Mouse (Mus musculus) cerebellum, postnatal 25 days (tissue): ENCODE results near the gene Ssna1.
"Not testable (repeated sequence)": the region's sequence is repeated elsewhere in the genome, so short reads cannot be mapped to it uniquely, and the experiment has no call there.

Source experiments
- DNase-seq, 2 experiments: peaks; one replicate each; pipeline ENCODE4 v3.0.0; 2021; ENCODE audit warnings: mixed read lengths in 2 of 2

Ssna1 gene

GRCm38 (mm10) chr2:25261870-25262269 is 10.4 kb downstream of the Ssna1 start:
- DNase-seq, result peak in 1 of 2 experiments; percentile 38

DNA sequence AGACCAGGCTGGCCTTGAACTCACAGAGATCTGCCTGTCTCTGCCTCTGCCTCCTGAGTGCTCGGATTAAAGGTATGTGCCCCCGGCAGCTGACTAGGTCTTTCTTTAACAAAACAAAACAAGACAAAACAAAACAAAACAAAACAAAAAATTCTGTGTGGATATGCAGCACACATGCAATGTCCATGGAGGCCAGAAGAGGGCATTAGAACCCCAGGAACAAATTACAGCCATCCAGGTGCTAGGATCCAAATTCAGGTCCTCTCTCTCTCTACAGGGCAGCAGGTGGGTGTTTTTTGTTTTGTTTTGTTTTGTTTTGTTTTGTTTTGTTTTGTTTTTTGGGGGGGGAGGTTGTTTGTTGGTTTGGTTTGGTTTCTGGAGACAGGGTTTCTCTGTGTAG is 13.4 kb downstream of the Ssna1 start:
- peak in 1 of 2 experiments; percentile 52 for DNase-seq

GRCm38 (mm10) chr2:25257250-25257649 is 15.0 kb downstream of the Ssna1 start:
- DNase-seq, result not testable (repeated sequence)

- peak; percentile 41 to 76 for DNase-seq
Observed at GRCm38 (mm10) chr2:25256443-25257109, 15.7 kb downstream of the Ssna1 start.

DNA sequence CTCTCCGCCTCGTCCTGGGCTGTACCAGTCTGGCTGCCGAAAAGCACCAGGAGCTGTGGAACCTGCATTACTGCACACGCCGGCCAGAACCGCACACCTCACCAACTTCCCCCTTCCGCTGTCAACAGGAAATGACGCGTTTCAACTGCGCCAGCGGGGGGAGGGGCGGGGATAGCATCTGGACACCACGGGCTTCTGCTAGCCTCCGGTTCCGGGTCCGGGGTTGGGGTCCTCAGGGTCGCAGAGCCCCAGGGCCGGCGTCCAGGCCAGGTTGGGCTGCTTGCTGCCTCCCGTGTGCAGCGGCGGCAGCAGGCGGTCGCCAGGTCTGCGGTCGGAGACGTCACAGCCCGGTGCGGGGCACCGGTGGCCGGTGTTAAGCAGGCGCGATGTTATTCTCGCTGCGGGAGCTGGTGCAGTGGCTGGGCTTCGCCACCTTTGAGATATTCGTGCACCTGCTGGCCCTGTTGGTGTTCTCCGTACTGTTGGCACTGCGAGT is 16.9 kb downstream of the Ssna1 start, which contains the start of gene Tmem203:
Gene Tmem203, plus strand, starts transcription at position 156 of the 496 bp plus-strand sequence.
- peak; percentile 92 to 94 for DNase-seq

- DNase-seq, result peak in 1 of 2 experiments; percentile 52
Observed at GRCm38 (mm10) chr2:25252331-25252730, 19.9 kb downstream of the Ssna1 start.

- DNase-seq, result peak; percentile 44 to 63
Observed at GRCm38 (mm10) chr2:25246183-25247072, 25.8 kb downstream of the Ssna1 start, which contains the start of gene AL732309.1. TSS of gene AL732309.1 (minus strand) at chr2:25246863.

- peak in 1 of 2 experiments; percentile 6 for DNase-seq
Observed at GRCm38 (mm10) chr2:25244144-25244543, 28.1 kb downstream of the Ssna1 start.

- peak in 1 of 2 experiments; percentile 27 for DNase-seq
Observed at GRCm38 (mm10) chr2:25243342-25243741, 28.9 kb downstream of the Ssna1 start.

GRCm38 (mm10) chr2:25242101-25242506 is 30.1 kb downstream of the Ssna1 start, which contains the start of the genes Rnf208 and Cysrt1:
TSS of gene Rnf208 (plus strand) at chr2:25242255.
TSS of gene Cysrt1 (minus strand) at chr2:25242452.
- DNase-seq, result peak; percentile 72 to 81

- peak in 1 of 2 experiments; percentile 29 for DNase-seq
Observed at GRCm38 (mm10) chr2:25241438-25241775, 30.8 kb downstream of the Ssna1 start.

DNA sequence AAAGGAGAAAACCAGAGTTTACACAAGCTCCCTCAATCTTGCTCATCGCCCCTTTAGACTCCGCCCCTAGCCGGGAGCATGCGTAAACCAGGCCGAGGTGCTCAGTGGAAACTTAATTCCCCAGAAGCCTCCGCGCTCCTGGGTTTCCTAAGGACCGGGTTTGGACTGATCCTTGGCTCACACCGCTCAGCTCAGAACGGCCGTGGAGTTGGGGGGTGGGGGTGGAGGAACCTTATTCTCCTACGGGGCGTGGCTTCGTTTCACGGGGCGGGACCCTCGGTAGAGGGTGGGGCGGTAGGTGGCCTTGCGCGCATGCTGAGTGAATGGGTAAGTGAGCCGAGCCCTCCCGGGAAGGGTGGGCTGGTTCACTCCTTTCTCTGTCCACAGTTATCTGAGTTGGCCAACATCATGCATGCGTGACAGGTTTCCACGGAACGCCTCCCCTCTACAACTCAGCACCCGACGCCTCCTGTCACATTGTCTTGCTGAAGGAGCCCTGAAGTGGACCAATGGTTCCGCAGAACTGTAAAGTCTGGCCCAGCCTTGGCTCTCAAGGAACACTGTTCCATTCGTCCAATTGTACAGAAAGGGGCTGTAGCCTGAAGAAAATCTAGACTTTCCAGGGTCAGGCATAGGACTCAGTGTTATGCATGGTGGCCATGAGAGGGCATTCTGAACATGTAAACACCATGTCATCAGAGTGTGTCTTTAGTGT is 31.4 kb downstream of the Ssna1 start:
- peak; percentile 73 to 82 for DNase-seq

GRCm38 (mm10) chr2:25240310-25240709 is 31.9 kb downstream of the Ssna1 start:
- DNase-seq, result no peak

DNA sequence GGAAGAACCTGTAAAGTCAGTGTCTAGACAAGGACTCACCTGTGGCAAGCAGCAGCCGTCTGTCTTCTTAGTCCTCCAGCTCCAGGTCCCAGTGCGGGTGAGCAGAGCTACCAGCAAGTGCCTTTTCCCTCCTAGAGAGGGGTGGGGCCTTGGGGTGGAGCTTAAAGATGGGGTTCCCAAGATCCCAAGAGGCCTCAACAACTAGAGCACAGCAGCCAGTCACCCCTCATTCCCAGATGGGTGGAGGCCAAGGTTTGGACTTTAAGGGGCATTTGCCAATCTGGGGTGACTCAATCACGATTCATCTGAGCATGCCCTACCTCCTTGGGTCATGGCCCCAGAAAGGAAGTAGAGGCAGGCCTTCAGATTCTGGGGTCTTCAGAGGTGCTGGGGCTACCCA is 32.5 kb downstream of the Ssna1 start:
- DNase-seq, result peak in 1 of 2 experiments; percentile 12

DNA sequence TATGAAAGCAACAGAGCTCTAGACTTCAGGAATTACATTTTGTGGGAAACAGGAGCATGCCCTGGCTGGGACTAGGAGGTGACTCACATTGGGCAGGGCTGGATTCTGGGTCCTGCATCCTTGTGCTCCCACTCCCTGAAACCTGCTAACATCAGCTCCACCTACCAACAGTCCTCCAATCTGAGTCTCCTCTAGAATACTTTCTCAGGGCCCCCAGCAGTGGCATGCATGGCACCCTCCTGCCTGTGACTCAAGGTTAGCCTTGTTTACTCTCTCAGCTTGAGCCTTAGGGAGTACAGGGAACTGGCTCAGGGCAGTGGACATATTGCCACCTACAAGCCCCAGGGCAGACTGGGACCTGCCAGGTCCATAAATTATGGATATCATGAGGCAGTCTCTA is 34.1 kb downstream of the Ssna1 start:
- no peak for DNase-seq

DNA sequence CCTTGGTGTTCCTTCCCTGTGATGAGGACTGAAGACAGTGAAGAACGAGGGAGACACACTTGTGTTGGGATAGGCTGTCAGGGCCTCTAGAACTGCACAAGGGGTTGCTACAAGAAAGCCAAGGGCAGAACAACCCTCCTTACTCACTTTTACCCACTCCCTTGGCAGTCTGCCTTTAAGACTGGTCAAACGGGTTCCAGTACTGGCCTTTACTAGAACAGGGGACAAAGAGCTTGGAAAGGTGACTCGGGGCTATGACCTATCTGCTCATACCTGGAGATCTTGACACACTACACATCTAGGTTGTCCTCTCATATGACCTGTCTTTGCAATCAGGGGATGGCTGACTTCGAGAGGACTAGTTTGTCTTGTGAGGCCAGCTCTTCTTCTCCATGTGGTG is 34.7 kb downstream of the Ssna1 start:
- no peak for DNase-seq

DNA sequence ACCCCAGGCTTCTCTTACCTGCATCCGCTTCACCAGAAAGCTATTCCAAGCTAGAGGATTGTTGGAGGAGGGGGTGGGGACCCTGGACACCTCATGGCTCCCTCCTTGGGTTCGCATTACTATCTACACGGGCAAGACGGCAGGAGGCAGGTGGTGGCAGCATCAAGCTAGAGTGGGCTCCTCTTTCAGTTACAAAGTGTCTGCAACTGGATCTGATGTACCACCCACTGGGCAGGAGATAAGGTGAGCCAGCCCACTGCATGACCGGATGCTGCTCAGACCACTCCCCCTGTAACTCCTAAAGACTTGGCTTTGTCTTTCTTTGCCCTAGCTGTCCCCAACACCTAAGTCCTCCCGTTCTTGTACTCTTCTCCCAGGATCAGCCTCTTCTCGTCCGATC is 35.6 kb downstream of the Ssna1 start, which contains the start of gene Rnf224:
Gene Rnf224, minus strand, starts transcription at position 174 of the 400 bp plus-strand sequence.
- peak in 1 of 2 experiments; percentile 3 for DNase-seq

GRCm38 (mm10) chr2:25234551-25235220 is 37.6 kb downstream of the Ssna1 start:
- peak in 1 of 2 experiments; percentile 17 for DNase-seq

GRCm38 (mm10) chr2:25234050-25234449 is 38.2 kb downstream of the Ssna1 start, which contains the start of gene Slc34a3:
TSS of gene Slc34a3 (minus strand) at chr2:25234364.
- DNase-seq, result peak in 1 of 2 experiments; percentile 2

DNA sequence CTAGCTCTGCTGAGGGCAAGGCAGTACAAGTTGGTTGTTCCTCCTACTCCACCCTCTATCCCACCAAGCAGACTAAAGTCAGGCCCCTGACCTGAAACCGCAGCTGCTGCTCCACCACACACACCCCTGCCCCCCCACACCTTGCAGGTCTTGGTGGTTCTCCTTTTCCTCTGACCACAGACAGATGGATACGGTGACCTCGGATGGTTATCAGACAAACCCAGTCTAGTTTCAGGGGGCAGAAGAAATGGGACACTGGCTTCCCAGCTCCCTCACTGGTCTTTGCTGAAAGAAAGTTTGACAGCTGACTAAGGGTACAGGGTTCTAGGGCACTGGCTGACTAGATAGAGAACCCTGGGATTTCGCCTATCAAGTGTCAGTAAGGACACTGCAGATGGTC is 38.8 kb downstream of the Ssna1 start:
- peak in 1 of 2 experiments; percentile 8 for DNase-seq

GRCm38 (mm10) chr2:25231038-25231437 is 41.2 kb downstream of the Ssna1 start:
- no peak for DNase-seq

- peak in 1 of 2 experiments; percentile 12 for DNase-seq
Observed at GRCm38 (mm10) chr2:25230581-25230980, 41.7 kb downstream of the Ssna1 start.
